Mouse (Mus musculus): ENCODE measurements around the gene Grk4. TPM values are rescaled to one million over a fixed set of nuclear protein-coding genes. Genes with fewer than 3 reads are reported as not detected.
A peak's percentile ranks its signal among the peaks of the same experiment; 100 is the strongest.
"Not testable (repeated sequence)": the region's sequence is repeated elsewhere in the genome, so short reads cannot be mapped to it uniquely, and the experiment has no call there.

The Grk4 gene
- polyA plus RNA-seq, 1 experiment from 2014 or later, result 3.3 TPM

DNA sequence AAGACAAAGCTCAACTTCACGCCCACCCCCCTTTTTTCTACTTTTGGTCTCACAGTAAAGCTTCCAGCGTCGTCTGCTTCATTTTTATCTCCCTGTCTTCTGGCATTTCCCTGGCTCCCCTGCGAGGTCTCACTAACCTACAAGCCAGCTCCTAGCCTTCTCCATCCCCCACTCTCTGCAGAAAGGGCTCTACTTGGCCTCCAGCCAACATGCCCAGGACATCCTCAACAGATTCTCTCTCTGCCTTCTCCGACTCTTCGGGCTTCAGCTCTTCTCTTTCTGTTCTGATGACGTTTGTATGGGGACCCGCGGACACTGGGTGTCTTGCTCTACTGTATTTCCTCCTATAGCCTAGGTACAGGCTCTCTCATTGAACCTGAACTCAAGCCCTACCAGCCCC, 5.3 kb upstream of the Grk4 start:
- Histone ChIP-seq H3K9ac (no peak overlapping the region), H3K36me3 (peaks cover 68% of the 10 kb centered on the region), H3K9me3 (no peaks in the 10 kb centered on the region), H3K27me3 (no peaks in the 10 kb centered on the region), H3K4me1 (replicated peaks) (peaks cover 8% of the 10 kb centered on the region), H3K4me2 (no peak overlapping the region), H3K27ac (no peak overlapping the region), H3K4me3 (no peak overlapping the region)
- no peak for ATAC-seq (ENCODE audit: low FRiP score)
- WGBS, result 89% methylated on average over 9 of the region's 9 CpGs

DNA sequence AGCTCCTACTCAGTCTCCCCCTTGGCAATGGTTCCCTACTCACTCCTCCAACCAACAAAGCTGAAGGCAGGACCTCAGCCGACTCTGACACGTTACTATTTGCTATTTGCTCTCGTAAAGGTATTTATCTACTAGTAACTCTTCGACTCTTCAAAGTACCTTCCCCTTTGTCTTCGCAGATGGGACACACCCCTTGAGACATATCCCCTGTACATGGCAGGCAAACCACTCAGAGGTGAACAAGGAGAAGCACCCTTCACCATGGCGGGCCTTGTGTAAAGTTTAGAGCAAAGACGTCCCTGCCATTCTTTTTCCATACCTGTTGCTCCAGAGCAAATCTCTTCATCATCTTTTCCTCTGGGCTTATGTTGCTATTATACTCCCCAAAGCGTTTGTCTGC, 2.6 kb upstream of the Grk4 start:
- Histone ChIP-seq H3K27me3 (no peaks in the 10 kb centered on the region), H3K36me3 (peaks cover 41% of the 10 kb centered on the region), H3K4me3 (no peak overlapping the region), H3K4me2 (no peak overlapping the region), H3K27ac (no peak overlapping the region), H3K9ac (no peak overlapping the region), H3K9me3 (no peaks in the 10 kb centered on the region), H3K4me1 (replicated peaks) (peaks cover 14% of the 10 kb centered on the region)
- WGBS, result 96% methylated on average over 8 of the region's 8 CpGs
- ATAC-seq (ENCODE audit: low FRiP score), result no peak

DNA sequence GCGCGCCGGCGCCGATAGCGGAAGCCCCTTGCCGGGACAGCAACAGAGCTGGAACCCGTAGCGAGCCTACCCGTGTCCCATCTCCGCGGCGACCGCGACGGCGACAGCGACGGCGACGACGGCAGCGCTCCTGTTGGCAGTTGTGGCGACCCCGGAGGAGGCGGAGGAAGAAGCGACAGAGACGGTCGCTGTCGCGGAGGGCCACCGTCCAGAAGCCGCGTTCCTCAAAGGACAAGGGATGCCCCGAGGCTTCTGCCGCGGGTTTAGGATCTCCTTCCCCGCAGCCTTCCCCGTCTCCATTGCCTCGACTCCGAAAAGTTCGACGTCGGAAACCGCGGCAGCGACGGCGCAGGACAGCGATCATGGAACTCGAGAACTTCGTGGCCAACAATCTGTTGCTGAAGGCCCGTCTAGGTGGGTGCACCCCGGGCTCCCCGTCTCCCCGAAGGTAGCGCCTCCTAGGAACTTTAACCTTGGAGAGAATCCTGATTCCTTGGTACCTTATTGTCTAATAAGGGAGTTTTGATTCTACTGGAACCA, 482 bp downstream of the Grk4 start:
- Histone ChIP-seq H3K4me2 (peak overlapping the region; percentile 74), H3K27ac (peak overlapping the region; percentile 82), H3K9me3 (no peaks in the 10 kb centered on the region), H3K36me3 (peaks cover 10% of the 10 kb centered on the region), H3K4me3 (peak overlapping the region; percentile 74), H3K4me1 (replicated peaks) (peaks cover 14% of the 10 kb centered on the region), H3K9ac (peak overlapping the region; percentile 68), H3K27me3 (no peaks in the 10 kb centered on the region)
- under 1% methylated on average over 57 of the region's 57 CpGs for WGBS
- ATAC-seq (ENCODE audit: low FRiP score), result peak; percentile 18; the same call in 1 of the 2 replicates

DNA sequence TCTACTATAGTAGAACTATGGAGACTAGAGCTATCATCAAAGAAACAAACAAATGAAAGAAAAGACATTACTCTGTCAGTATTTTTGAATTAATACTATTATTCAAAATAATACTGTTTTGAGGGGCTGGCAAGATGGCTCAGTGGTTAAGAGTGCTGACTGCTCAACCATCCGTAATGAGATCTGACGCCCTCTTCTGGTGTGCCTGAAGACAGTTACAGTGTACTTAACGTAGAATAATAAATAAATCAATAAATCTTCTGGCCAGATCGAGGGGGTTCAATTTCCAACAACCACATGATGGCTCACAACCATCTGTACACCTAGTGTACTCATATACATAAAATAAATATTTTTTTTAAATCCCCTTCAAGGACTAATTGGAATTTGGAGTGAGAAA, 1.7 kb downstream of the Grk4 start:
- H3K4me3 ChIP-seq, result no peak overlapping the region
- no peak overlapping the region for H3K9ac ChIP-seq
- H3K36me3 ChIP-seq, result no peaks in the 10 kb centered on the region
- ATAC-seq (ENCODE audit: low FRiP score), result no peak
- no peaks in the 10 kb centered on the region for H3K27me3 ChIP-seq
- WGBS, result 76% methylated on average over 4 of the region's 4 CpGs
- no peak overlapping the region for H3K4me2 ChIP-seq
- H3K9me3 ChIP-seq, result no peaks in the 10 kb centered on the region
- no peak overlapping the region for H3K27ac ChIP-seq
- H3K4me1 ChIP-seq (replicated peaks), result peaks cover 14% of the 10 kb centered on the region

DNA sequence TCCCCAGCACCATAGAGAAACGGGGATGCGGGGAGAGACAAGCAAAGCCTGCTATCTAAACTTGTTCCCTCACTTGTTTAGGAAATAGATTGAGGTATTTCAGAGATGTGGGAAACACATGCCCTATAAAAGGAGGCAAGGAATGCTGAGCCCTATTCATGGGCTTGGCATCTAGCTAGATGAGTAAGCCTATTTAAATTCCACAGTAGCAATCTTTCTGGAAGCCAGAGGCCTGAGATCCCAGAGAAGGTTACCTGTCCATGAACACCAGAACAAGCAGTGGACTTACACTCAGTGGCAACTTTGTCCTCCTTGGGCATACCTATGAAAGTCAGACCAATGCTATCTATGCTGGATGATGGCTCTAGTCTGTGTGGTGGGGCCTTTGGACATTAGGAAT, 3.1 kb downstream of the Grk4 start:
- Histone ChIP-seq H3K27me3 (no peaks in the 10 kb centered on the region), H3K36me3 (no peaks in the 10 kb centered on the region), H3K9ac (no peak overlapping the region), H3K27ac (no peak overlapping the region), H3K4me2 (no peak overlapping the region), H3K4me3 (no peak overlapping the region), H3K9me3 (no peaks in the 10 kb centered on the region), H3K4me1 (replicated peaks) (peaks cover 14% of the 10 kb centered on the region)
- no peak for ATAC-seq (ENCODE audit: low FRiP score)
- WGBS, result 95% methylated on average over 2 of the region's 2 CpGs

DNA sequence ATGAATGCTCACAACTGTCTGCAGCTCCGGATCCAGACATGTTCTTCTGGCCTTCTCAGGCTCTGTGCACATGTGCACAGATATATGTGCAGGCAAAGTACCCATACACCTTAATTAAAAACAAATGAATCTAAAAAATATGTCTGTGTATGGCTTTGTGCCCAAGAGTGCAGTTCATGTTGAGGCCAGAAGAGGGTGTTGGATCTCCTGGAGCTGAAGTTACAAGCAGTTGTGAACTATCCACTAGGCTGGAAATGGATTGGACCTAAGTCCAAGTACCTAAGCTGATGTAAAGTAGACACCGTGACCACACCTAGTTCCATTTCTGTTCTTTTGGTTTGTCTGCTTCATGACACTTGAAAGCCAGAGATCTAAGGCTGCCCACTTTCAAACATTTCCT, 9.3 kb downstream of the Grk4 start:
- Histone ChIP-seq H3K4me3 (no peak overlapping the region), H3K36me3 (peaks cover 3% of the 10 kb centered on the region; the same call in 1 of the 2 replicates), H3K4me1 (replicated peaks) (no peaks in the 10 kb centered on the region), H3K27me3 (no peaks in the 10 kb centered on the region), H3K9me3 (no peaks in the 10 kb centered on the region), H3K4me2 (no peak overlapping the region), H3K27ac (no peak overlapping the region), H3K9ac (no peak overlapping the region)
- 82% methylated on average over 2 of the region's 2 CpGs for WGBS
- no peak for ATAC-seq (ENCODE audit: low FRiP score)

DNA sequence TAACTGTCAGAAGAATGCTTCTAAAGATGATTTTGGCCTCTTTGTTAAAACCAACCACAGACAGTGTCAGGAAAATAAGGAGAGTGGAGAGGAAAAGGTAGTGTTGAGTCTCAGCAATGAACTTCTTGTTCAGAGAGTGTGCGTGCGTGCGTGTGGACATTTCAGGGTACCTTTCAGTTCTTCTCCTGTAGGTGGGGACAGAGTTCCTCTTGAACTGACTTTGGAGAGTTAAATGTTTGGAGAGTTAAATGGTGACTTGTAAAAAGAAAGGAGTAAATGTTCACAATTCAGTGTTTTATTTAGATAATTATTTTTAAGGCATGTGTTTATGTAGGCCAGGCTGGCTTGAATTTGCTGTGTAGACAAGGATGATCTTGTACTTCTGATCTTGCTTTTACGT, 10.1 kb downstream of the Grk4 start:
- no peak for ATAC-seq (ENCODE audit: low FRiP score)
- Histone ChIP-seq H3K27me3 (no peaks in the 10 kb centered on the region), H3K36me3 (peaks cover 3% of the 10 kb centered on the region; the same call in 1 of the 2 replicates), H3K4me3 (no peak overlapping the region), H3K4me1 (replicated peaks) (no peaks in the 10 kb centered on the region), H3K9me3 (no peaks in the 10 kb centered on the region), H3K9ac (no peak overlapping the region), H3K4me2 (no peak overlapping the region), H3K27ac (no peak overlapping the region)
- WGBS, result 79% methylated on average over 4 of the region's 4 CpGs

DNA sequence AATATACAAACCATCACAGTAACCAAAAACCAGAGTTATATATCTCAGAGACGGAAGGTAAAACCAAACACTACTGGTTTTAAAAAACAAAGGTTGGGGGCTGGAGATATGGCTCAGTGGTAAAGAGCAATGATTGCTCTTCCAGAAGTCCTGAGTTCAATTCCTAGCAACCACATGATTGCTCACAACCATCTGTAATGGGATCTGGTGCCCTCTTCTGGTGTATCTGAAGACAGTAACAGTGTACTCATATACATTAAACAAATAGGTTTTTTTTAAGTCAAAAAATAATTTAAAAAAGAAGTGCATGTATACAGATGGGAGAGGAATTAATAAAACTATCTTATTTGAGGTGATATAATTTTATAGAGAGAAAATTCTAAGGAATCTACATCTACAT, 29.7 kb downstream of the Grk4 start:
- no peaks in the 10 kb centered on the region for H3K9me3 ChIP-seq
- no peaks in the 10 kb centered on the region for H3K4me1 ChIP-seq (replicated peaks)
- H3K27ac ChIP-seq, result no peak overlapping the region
- no peak overlapping the region for H3K4me2 ChIP-seq
- no peak overlapping the region for H3K4me3 ChIP-seq
- 97% methylated on average over 1 of the region's 1 CpGs for WGBS
- ATAC-seq (ENCODE audit: low FRiP score), result no peak
- H3K36me3 ChIP-seq, result no peaks in the 10 kb centered on the region
- H3K9ac ChIP-seq, result no peak overlapping the region
- H3K27me3 ChIP-seq, result no peaks in the 10 kb centered on the region

DNA sequence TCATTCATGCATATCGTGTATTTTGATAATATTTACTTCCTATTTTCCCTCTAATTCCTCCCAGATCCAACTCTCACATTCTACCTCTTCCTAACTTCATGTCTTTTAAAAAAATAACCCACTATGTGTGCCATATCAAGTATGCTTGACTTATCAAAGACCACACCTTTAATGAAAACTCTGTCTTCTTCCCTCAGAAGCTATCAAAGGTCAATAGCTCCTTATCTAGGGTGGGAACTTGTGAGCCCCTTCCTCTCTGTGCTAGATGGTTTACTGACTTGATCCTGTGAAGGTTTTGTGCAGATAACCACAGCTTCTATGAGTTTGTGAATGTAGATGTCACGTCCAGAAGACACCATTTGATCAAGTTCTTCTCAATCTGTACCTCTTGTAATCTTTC, 32.6 kb downstream of the Grk4 start:
- Histone ChIP-seq H3K36me3 (no peaks in the 10 kb centered on the region), H3K4me3 (no peak overlapping the region), H3K9ac (no peak overlapping the region), H3K9me3 (no peaks in the 10 kb centered on the region), H3K4me2 (no peak overlapping the region), H3K27me3 (no peaks in the 10 kb centered on the region), H3K27ac (no peak overlapping the region), H3K4me1 (replicated peaks) (no peaks in the 10 kb centered on the region)
- WGBS, result 77% methylated on average over 2 of the region's 2 CpGs
- no peak for ATAC-seq (ENCODE audit: low FRiP score)

DNA sequence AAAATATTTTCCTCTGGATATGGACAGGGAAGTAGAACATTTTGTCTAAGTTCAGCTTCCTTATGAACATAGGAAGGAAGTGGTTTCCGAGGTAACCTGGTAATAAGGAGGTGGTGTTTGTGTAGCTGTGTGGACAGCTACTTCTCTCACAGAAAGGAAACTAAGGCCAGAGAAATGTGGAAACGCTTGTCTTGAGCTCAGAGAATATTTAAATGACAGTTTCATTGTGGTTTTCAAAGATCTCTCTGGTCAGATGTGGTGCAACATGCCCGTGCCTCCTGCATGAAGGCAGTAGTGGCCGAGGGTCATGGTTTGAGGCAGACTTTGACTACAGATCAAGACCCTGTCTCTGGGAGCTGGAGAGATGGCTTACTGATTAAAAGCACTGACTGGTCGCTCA, 35.3 kb downstream of the Grk4 start:
- no peak overlapping the region for H3K27ac ChIP-seq
- no peak overlapping the region for H3K4me3 ChIP-seq
- H3K27me3 ChIP-seq, result no peaks in the 10 kb centered on the region
- ATAC-seq (ENCODE audit: low FRiP score), result no peak
- WGBS, result 82% methylated on average over 5 of the region's 5 CpGs
- H3K4me1 ChIP-seq (replicated peaks), result no peaks in the 10 kb centered on the region
- no peaks in the 10 kb centered on the region for H3K36me3 ChIP-seq
- H3K4me2 ChIP-seq, result no peak overlapping the region
- no peaks in the 10 kb centered on the region for H3K9me3 ChIP-seq
- H3K9ac ChIP-seq, result no peak overlapping the region

DNA sequence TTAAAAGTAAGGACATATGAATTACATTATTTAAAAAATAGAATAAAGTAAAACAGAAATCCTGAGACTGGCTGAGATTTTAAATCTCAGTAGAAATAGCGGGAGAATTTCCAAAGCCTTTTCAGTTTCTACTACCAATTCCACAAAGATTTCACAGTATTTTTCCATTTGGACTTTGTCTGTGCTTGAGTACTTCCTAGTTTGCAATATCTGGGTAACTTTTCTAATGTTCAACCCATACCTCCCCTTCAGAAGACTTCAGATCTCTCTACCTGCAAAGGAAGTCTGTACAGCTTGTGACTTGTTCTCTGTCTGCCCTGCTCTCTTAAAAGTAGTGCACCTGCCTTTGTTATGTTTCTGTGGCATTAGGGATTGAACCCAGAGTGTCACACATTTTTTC, 48.3 kb downstream of the Grk4 start:
- no peaks in the 10 kb centered on the region for H3K4me1 ChIP-seq (replicated peaks)
- no peaks in the 10 kb centered on the region for H3K27me3 ChIP-seq
- 88% methylated on average over 1 of the region's 1 CpGs for WGBS
- H3K9me3 ChIP-seq, result no peaks in the 10 kb centered on the region
- no peak overlapping the region for H3K4me3 ChIP-seq
- no peak for ATAC-seq (ENCODE audit: low FRiP score)
- H3K9ac ChIP-seq, result no peak overlapping the region
- no peak overlapping the region for H3K4me2 ChIP-seq
- no peak overlapping the region for H3K27ac ChIP-seq
- no peaks in the 10 kb centered on the region for H3K36me3 ChIP-seq

DNA sequence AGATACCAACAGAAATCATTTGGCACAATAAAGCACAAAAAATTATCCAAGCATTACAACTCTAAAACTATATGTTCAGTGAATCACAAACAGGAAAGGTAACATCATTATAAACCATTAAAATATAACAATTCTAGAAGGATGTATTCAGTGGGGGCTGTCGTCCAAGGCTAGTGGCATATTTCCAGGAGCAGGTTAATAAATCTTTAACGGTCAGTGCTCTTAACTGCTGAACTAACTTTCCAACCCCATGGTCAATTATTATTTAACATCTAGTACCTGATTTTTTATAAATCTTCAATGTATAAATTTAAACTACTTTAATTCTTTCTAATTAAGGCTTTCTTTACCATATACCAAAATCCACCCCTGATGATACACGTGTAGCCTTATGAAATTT, 54.2 kb downstream of the Grk4 start:
- 88% methylated on average over 3 of the region's 3 CpGs for WGBS
- H3K27me3 ChIP-seq; H3K27ac ChIP-seq; H3K36me3 ChIP-seq; H3K4me2 ChIP-seq; H3K4me3 ChIP-seq; H3K9ac ChIP-seq; H3K4me1 ChIP-seq (replicated peaks); H3K9me3 ChIP-seq; ATAC-seq (ENCODE audit: low FRiP score): not testable (repeated sequence)

DNA sequence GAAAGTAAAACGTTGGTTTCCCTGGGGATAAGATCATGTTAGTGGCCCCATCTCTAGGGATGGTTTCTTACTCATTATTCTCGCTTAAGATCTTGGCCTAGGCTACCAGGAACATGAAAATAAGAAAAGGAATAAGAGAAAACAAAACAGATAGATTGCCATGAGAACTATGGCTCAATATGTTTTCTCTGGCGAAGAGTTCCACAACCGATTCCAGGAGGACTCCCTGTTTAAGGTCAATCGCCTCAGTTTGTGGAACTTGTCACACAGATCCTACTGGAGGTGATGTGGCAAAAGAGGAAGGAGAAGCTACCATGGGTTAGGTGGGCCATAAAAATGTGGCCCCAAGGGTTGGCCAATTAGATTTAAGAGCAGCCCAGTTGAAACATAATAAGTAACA, 54.6 kb downstream of the Grk4 start:
- Histone ChIP-seq H3K27ac (no peak overlapping the region), H3K27me3 (no peaks in the 10 kb centered on the region), H3K9ac (no peak overlapping the region), H3K36me3 (no peaks in the 10 kb centered on the region), H3K4me1 (replicated peaks) (no peaks in the 10 kb centered on the region), H3K4me3 (no peak overlapping the region), H3K9me3 (no peaks in the 10 kb centered on the region), H3K4me2 (no peak overlapping the region)
- 86% methylated on average over 5 of the region's 5 CpGs for WGBS
- ATAC-seq (ENCODE audit: low FRiP score), result no peak

DNA sequence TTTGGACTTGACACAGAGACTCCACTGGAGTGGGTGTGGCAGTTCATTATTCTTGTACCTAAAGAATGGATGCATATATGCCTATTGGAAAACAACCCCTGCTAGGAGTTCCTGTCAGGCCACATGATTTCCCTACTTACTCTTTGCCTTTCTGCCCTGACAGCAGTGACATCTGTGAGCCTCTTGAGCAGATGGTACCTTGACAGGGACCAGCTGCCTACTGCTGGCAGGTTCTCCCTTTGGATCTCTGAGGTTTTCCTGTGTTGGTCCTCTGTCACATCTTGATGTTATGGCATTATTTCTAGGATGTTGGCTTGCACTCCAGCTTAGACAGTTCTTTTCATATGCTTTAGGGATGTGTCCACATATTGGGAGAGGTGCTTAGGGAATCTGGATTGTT, 69.0 kb downstream of the Grk4 start:
- Histone ChIP-seq H3K4me1 (replicated peaks) (no peaks in the 10 kb centered on the region), H3K9ac (no peak overlapping the region), H3K4me3 (no peak overlapping the region), H3K27ac (no peak overlapping the region), H3K27me3 (no peaks in the 10 kb centered on the region), H3K4me2 (no peak overlapping the region), H3K9me3 (no peaks in the 10 kb centered on the region), H3K36me3 (no peaks in the 10 kb centered on the region)
- no peak for ATAC-seq (ENCODE audit: low FRiP score)

Measured in hindbrain, embryonic 13.5 days (tissue).